Comparison of ENCODE assay signal across 8 mouse cellular contexts in the genomic region with DNA sequence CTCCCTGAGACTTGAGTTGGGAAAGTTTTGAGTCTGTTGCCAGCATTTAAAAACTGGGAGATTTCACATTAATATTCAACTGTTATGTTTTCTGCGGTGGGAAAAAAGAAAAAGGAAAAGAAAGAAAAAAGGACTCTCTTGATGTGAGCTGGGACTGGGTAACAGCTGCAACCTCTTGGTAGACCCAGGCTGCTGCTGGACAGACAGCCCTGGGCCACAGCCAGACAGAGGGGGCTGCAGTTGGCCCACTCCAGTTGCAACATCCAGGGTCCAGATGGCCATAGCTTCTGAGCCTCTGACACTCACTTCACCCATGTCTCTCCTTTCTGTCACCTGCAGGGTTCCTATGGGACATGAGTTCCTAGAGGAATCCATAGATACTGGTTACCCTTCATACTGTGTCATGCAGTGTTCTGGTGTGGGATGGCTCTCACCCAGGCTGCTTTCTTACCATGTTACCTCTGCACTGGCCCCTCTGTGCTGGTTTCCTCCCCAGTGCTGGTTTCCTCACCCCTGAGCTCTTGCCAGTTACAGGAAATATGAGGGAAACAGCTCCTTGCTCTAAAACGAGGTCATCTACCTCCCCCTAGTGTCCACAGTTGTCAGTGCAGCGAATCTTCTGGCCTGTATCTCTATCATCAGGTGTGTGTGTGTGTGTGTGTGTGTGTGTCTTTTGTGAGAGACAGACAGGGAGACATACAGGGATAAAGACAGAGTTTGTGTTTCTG. TPM values are rescaled to one million over a fixed set of nuclear protein-coding genes. Genes with fewer than 3 reads are reported as not detected.
DNase-seq lines count a peak whose midpoint lies in the region; ATAC-seq and TF ChIP-seq lines count a peak whose summit lies in the region.

No protein-coding gene starts in this region.

- H3K27me3 ChIP-seq in heart, embryonic 11.5 days (ENCODE audit: control insufficient read depth, insufficient read depth, low read length) = peaks cover 11% of the 10 kb centered on the region
- H3K27me3 ChIP-seq in kidney, embryonic 15.5 days = peaks cover 43% of the 10 kb centered on the region
- H3K27me3 ChIP-seq in limb, embryonic 15.5 days = peaks cover 22% of the 10 kb centered on the region
- H3K27me3 ChIP-seq in splenic B cell, adult 2 months (ENCODE audit: control insufficient read depth, insufficient read depth, low read length, poor library complexity, severe bottlenecking) = no peaks in the 10 kb centered on the region

- WGBS in heart, embryonic 11.5 days (ENCODE audit: insufficient replicate concordance) = 22% methylated on average over 3 of the region's 3 CpGs
- WGBS in kidney, embryonic 15.5 days = 20% methylated on average over 3 of the region's 3 CpGs
- WGBS in limb, embryonic 15.5 days = 6% methylated on average over 3 of the region's 3 CpGs

- peak; percentile 84 for DNase-seq in A20 (ENCODE audit: low read depth, low spot score)
- DNase-seq in monocyte, adult 2 months (ENCODE audit: low read depth in 1 of 2, low spot score in 2 of 2) = peak; percentile 52 to 71
- peak; percentile 92 for DNase-seq in splenic B cell, adult 2 months (ENCODE audit: low read depth, low spot score)

- no peak overlapping the region for H3K27ac ChIP-seq in bone marrow macrophage, adult 2 months (ENCODE audit: insufficient read depth, low read depth, low read length)
- no peak overlapping the region for H3K27ac ChIP-seq in embryonic fibroblast, embryonic 13.5 days (ENCODE audit: insufficient read depth, low read length)
- H3K27ac ChIP-seq in heart, embryonic 11.5 days (ENCODE audit: low read depth, low read length) = no peak overlapping the region
- peak overlapping the region; percentile 38 for H3K27ac ChIP-seq in kidney, embryonic 15.5 days
- H3K27ac ChIP-seq in limb, embryonic 15.5 days = no peak overlapping the region

- H3K9ac ChIP-seq in heart, embryonic 11.5 days (ENCODE audit: low read depth, low read length) = no peak overlapping the region; the same call in 1 of the 2 replicates
- no peak overlapping the region for H3K9ac ChIP-seq in kidney, embryonic 15.5 days
- H3K9ac ChIP-seq in limb, embryonic 15.5 days = no peak overlapping the region

- peak overlapping the region; percentile 79 for H3K4me2 ChIP-seq in heart, embryonic 11.5 days
- H3K4me2 ChIP-seq in kidney, embryonic 15.5 days = peak overlapping the region; percentile 70
- peak overlapping the region; percentile 62 for H3K4me2 ChIP-seq in limb, embryonic 15.5 days

- TF ChIP-seq CTCF in bone marrow macrophage, adult 2 months (IDR thresholded peaks at IDR 0.05; ENCODE audit: low read depth, low read length) = no peak; the same call in 1 of the 2 replicates
- TF ChIP-seq CTCF in embryonic fibroblast, embryonic 13.5 days (IDR thresholded peaks at IDR 0.05; ENCODE audit: borderline replicate concordance, insufficient read depth, low read length) = peak; percentile 73; the same call in 1 of the 2 replicates

- peak overlapping the region; percentile 40; the same call in 1 of the 2 replicates for H3K4me3 ChIP-seq in bone marrow macrophage, adult 2 months (ENCODE audit: insufficient read depth, low read length)
- no peak overlapping the region for H3K4me3 ChIP-seq in embryonic fibroblast, embryonic 13.5 days (ENCODE audit: insufficient read depth, low read length)
- peak overlapping the region; percentile 42; the same call in 1 of the 2 replicates for H3K4me3 ChIP-seq in heart, embryonic 11.5 days (ENCODE audit: low read depth, low read length)
- H3K4me3 ChIP-seq in kidney, embryonic 15.5 days (replicated peaks) = no peak overlapping the region
- no peak overlapping the region for H3K4me3 ChIP-seq in limb, embryonic 15.5 days

- peaks cover 8% of the 10 kb centered on the region; the same call in 1 of the 2 replicates for H3K4me1 ChIP-seq in bone marrow macrophage, adult 2 months (ENCODE audit: control insufficient read depth, insufficient read depth, low read length)
- H3K4me1 ChIP-seq in embryonic fibroblast, embryonic 13.5 days (ENCODE audit: control insufficient read depth, insufficient read depth, low read length) = no peaks in the 10 kb centered on the region
- peaks cover 2% of the 10 kb centered on the region; the same call in 1 of the 2 replicates for H3K4me1 ChIP-seq in heart, embryonic 11.5 days (ENCODE audit: control insufficient read depth, insufficient read depth, low read length)
- H3K4me1 ChIP-seq in kidney, embryonic 15.5 days = peaks cover 15% of the 10 kb centered on the region
- peaks cover 15% of the 10 kb centered on the region for H3K4me1 ChIP-seq in limb, embryonic 15.5 days

- H3K9me3 ChIP-seq in heart, embryonic 11.5 days (replicated peaks; ENCODE audit: control insufficient read depth, low read length) = no peaks in the 10 kb centered on the region
- no peaks in the 10 kb centered on the region for H3K9me3 ChIP-seq in kidney, embryonic 15.5 days (replicated peaks)
- no peaks in the 10 kb centered on the region for H3K9me3 ChIP-seq in limb, embryonic 15.5 days

- TF ChIP-seq POLR2A in bone marrow macrophage, adult 2 months (IDR thresholded peaks at IDR 0.05; ENCODE audit: borderline replicate concordance, low read depth, low read length) = no peak
- TF ChIP-seq POLR2A in embryonic fibroblast, embryonic 13.5 days (IDR thresholded peaks at IDR 0.05; ENCODE audit: low read depth, low read length) = no peak

- ATAC-seq in heart, embryonic 11.5 days (replicated peaks; ENCODE audit: insufficient number of reproducible peaks, low FRiP score, low TSS enrichment) = 0 out of 2 replicates have a peak, but pooled peaks have one; percentile 7
- ATAC-seq in kidney, embryonic 15.5 days (replicated peaks; ENCODE audit: low FRiP score) = 0 out of 2 replicates have a peak, but pooled peaks have one; percentile 25
- ATAC-seq in limb, embryonic 15.5 days (ENCODE audit: insufficient number of reproducible peaks, low FRiP score, low TSS enrichment, low read depth) = no peak

- H3K36me3 ChIP-seq in heart, embryonic 11.5 days (ENCODE audit: control insufficient read depth, insufficient read depth, low read length) = no peaks in the 10 kb centered on the region
- no peaks in the 10 kb centered on the region for H3K36me3 ChIP-seq in kidney, embryonic 15.5 days
- no peaks in the 10 kb centered on the region for H3K36me3 ChIP-seq in limb, embryonic 15.5 days
- no peaks in the 10 kb centered on the region for H3K36me3 ChIP-seq in splenic B cell, adult 2 months (ENCODE audit: control insufficient read depth, insufficient read depth, low read length, poor library complexity, severe bottlenecking)

RNA-seq across cellular contexts. Expression of a gene that starts 8.1 kb away (rescaled TPM):
- 74.1 and 79.5 TPM in 2 replicates for polyA plus RNA-seq in bone marrow macrophage, adult 2 months (2012; ENCODE audit: insufficient read depth, insufficient read length, missing spikeins)
- polyA plus RNA-seq in embryonic fibroblast, embryonic 13.5 days (2011; ENCODE audit: insufficient read length, low read depth, missing spikeins) = 45.9 and 48.6 TPM in 2 replicates
- polyA plus RNA-seq in heart, embryonic 11.5 days (2014; fragmentation: Nextera tagmentation; extraction: Ambion mirVana) = 10.6 and 14.3 TPM in 2 replicates
- polyA plus RNA-seq in kidney, embryonic 15.5 days (2015; fragmentation: Nextera tagmentation; extraction: Ambion mirVana) = 47.8 and 49.4 TPM in 2 replicates
- polyA plus RNA-seq in limb, embryonic 15.5 days (2015; fragmentation: Nextera tagmentation; extraction: Ambion mirVana) = 51.4 and 63.0 TPM in 2 replicates

Comparison
In these comparisons a context has a peak if more than half of its experiments do, and no peak if none do; other contexts are left out.
1. H3K4me3 ChIP-seq: peak in bone marrow macrophage, adult 2 months (single experiment) and heart, embryonic 11.5 days (single experiment); none in embryonic fibroblast, embryonic 13.5 days (single experiment), kidney, embryonic 15.5 days (single experiment) and limb, embryonic 15.5 days (single experiment).
2. Peak in every context shown above with its lines, with median percentiles within 50 percentile points of each other: DNase-seq and H3K4me2 ChIP-seq.